Mouse (Mus musculus): ENCODE data around the gene Mgat5. TPM values are rescaled to one million over a fixed set of nuclear protein-coding genes. Genes with fewer than 3 reads are reported as not detected.

Mgat5 gene
- polyA plus RNA-seq, 1 experiment: 3.6 TPM

DNA sequence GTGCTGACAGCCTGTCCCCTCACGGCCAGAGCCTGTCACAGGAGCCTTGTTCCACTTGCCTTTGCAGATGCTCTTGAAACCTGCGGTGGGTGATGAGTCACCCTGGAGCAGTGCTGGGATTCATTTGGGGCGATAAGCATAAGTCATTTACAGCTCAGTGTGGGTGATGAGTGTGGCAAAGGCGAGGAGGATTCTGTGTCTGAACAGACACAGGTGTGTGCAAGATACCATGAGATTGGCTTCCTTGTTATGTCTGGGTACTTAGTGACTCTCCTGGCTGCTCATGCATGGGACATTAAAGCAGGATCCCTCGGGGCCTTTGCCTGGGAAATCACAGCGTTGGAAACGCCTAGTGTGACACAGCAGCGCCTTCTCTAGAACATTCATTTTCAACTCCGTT is 256.2 kb downstream of the Mgat5 start:
- H3K27me3 ChIP-seq (ENCODE audit: control insufficient read depth, insufficient read depth, insufficient read length): no peaks in the 10 kb centered on the region
- no peak overlapping the region for H3ac ChIP-seq (ENCODE audit: control insufficient read depth, insufficient read length, low read depth)
- TF ChIP-seq MYOD1 (IDR thresholded peaks at IDR 0.05; ENCODE audit: control insufficient read depth, insufficient read length, low read depth) (no peak), FOSL1 (IDR thresholded peaks at IDR 0.05; ENCODE audit: insufficient read depth, low read length, poor library complexity, severe bottlenecking) (no peak), MYOG (IDR thresholded peaks at IDR 0.05; ENCODE audit: control insufficient read depth, extremely low read depth, insufficient read length) (no peak), CEBPB (IDR thresholded peaks at IDR 0.05; ENCODE audit: low read depth) (no peak), USF1 (IDR thresholded peaks at IDR 0.05; ENCODE audit: low read depth) (no peak), MAX (IDR thresholded peaks at IDR 0.05) (no peak), CTCF (IDR thresholded peaks at IDR 0.05; ENCODE audit: control insufficient read depth, insufficient read depth, insufficient read length) (no peak)
- H3K4me3 ChIP-seq (ENCODE audit: insufficient read depth, poor library complexity, severe bottlenecking): no peak overlapping the region
- H3K36me3 ChIP-seq (ENCODE audit: control insufficient read depth, insufficient read depth): no peaks in the 10 kb centered on the region
- H3K79me3 ChIP-seq (ENCODE audit: low read depth): no peaks in the 10 kb centered on the region
- no peaks in the 10 kb centered on the region for H3K79me2 ChIP-seq (ENCODE audit: control insufficient read depth, insufficient read depth)

DNA sequence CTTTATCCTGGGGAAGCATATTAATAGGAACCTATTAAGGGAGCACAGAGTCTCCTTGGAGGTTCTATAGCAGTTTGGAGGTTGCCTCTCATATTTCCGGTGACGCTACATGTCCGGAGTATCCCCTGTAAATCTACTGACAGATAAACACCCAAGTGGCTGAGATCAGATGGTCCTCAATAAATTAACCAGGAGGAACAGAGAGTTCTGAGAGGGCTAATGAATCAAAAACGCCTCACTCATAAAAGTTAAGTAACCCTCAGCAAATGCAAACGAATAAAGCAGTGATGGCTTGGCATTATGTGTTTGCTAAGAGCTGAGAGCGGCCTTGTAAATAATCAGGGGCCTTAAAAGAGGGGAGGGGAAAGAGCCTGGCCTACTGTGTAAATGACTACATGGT is 259.2 kb downstream of the Mgat5 start:
- Histone ChIP-seq H3K79me2 (ENCODE audit: control insufficient read depth, insufficient read depth) (no peaks in the 10 kb centered on the region), H3K79me3 (ENCODE audit: low read depth) (no peaks in the 10 kb centered on the region), H3ac (ENCODE audit: control insufficient read depth, insufficient read length, low read depth) (no peak overlapping the region), H3K36me3 (ENCODE audit: control insufficient read depth, insufficient read depth) (no peaks in the 10 kb centered on the region), H3K4me3 (ENCODE audit: insufficient read depth, poor library complexity, severe bottlenecking) (no peak overlapping the region), H3K27me3 (ENCODE audit: control insufficient read depth, insufficient read depth, insufficient read length) (no peaks in the 10 kb centered on the region)
- TF ChIP-seq MYOD1 (IDR thresholded peaks at IDR 0.05; ENCODE audit: control insufficient read depth, insufficient read length, low read depth): no peak
- no peak for TF ChIP-seq FOSL1 (IDR thresholded peaks at IDR 0.05; ENCODE audit: insufficient read depth, low read length, poor library complexity, severe bottlenecking)
- no peak for TF ChIP-seq CTCF (IDR thresholded peaks at IDR 0.05; ENCODE audit: control insufficient read depth, insufficient read depth, insufficient read length)
- no peak for TF ChIP-seq MYOG (IDR thresholded peaks at IDR 0.05; ENCODE audit: control insufficient read depth, extremely low read depth, insufficient read length)
- TF ChIP-seq CEBPB (IDR thresholded peaks at IDR 0.05; ENCODE audit: low read depth): no peak

- Histone ChIP-seq H3K79me3 (ENCODE audit: low read depth) (no peaks in the 10 kb centered on the region), H3K4me3 (ENCODE audit: insufficient read depth, poor library complexity, severe bottlenecking) (no peak overlapping the region), H3K27me3 (ENCODE audit: control insufficient read depth, insufficient read depth, insufficient read length) (no peaks in the 10 kb centered on the region), H3ac (ENCODE audit: control insufficient read depth, insufficient read length, low read depth) (no peak overlapping the region), H3K36me3 (ENCODE audit: control insufficient read depth, insufficient read depth) (no peaks in the 10 kb centered on the region), H3K79me2 (ENCODE audit: control insufficient read depth, insufficient read depth) (no peaks in the 10 kb centered on the region)
- no peak for TF ChIP-seq FOSL1 (IDR thresholded peaks at IDR 0.05; ENCODE audit: insufficient read depth, low read length, poor library complexity, severe bottlenecking)
- no peak for TF ChIP-seq MYOD1 (IDR thresholded peaks at IDR 0.05; ENCODE audit: control insufficient read depth, insufficient read length, low read depth)
- no peak for TF ChIP-seq MAX (IDR thresholded peaks at IDR 0.05)
- TF ChIP-seq MYOG (IDR thresholded peaks at IDR 0.05; ENCODE audit: control insufficient read depth, extremely low read depth, insufficient read length): no peak
- TF ChIP-seq USF1 (IDR thresholded peaks at IDR 0.05; ENCODE audit: low read depth): no peak
- no peak for TF ChIP-seq CEBPB (IDR thresholded peaks at IDR 0.05; ENCODE audit: low read depth)
- no peak for TF ChIP-seq CTCF (IDR thresholded peaks at IDR 0.05; ENCODE audit: control insufficient read depth, insufficient read depth, insufficient read length)
Observed at GRCm38 (mm10) chr1:127465292-127465691, 260.5 kb downstream of the Mgat5 start.

DNA sequence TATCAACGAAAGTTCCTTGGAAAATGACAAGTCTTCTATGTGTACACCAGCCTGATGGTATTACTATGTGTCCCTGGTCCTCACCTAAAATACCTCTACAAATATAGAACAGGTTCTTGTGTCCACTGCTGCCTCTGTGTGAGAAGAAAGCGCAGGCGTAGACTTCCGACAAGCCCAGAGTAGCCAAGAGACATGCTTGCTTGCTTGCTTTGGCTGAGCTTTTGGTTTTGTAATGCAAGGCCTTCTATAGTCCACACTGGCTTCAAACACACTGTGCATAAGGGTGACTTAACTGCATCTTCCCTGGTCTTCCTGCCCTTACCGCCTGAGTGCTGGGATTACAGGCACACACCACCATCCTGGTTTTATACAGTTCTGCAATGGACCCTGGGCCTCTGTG is 262.4 kb downstream of the Mgat5 start:
- H3K79me3 ChIP-seq (ENCODE audit: low read depth): no peaks in the 10 kb centered on the region
- no peak overlapping the region for H3ac ChIP-seq (ENCODE audit: control insufficient read depth, insufficient read length, low read depth)
- no peak for TF ChIP-seq CTCF (IDR thresholded peaks at IDR 0.05; ENCODE audit: control insufficient read depth, insufficient read depth, insufficient read length)
- no peak for TF ChIP-seq MAX (IDR thresholded peaks at IDR 0.05)
- TF ChIP-seq MYOD1 (IDR thresholded peaks at IDR 0.05; ENCODE audit: control insufficient read depth, insufficient read length, low read depth): no peak
- no peak for TF ChIP-seq CEBPB (IDR thresholded peaks at IDR 0.05; ENCODE audit: low read depth)
- TF ChIP-seq MYOG (IDR thresholded peaks at IDR 0.05; ENCODE audit: control insufficient read depth, extremely low read depth, insufficient read length): no peak
- no peak for TF ChIP-seq USF1 (IDR thresholded peaks at IDR 0.05; ENCODE audit: low read depth)
- no peak for TF ChIP-seq FOSL1 (IDR thresholded peaks at IDR 0.05; ENCODE audit: insufficient read depth, low read length, poor library complexity, severe bottlenecking)
- H3K27me3 ChIP-seq (ENCODE audit: control insufficient read depth, insufficient read depth, insufficient read length): no peaks in the 10 kb centered on the region
- no peaks in the 10 kb centered on the region for H3K36me3 ChIP-seq (ENCODE audit: control insufficient read depth, insufficient read depth)
- H3K4me3 ChIP-seq (ENCODE audit: insufficient read depth, poor library complexity, severe bottlenecking): no peak overlapping the region
- H3K79me2 ChIP-seq (ENCODE audit: control insufficient read depth, insufficient read depth): no peaks in the 10 kb centered on the region

DNA sequence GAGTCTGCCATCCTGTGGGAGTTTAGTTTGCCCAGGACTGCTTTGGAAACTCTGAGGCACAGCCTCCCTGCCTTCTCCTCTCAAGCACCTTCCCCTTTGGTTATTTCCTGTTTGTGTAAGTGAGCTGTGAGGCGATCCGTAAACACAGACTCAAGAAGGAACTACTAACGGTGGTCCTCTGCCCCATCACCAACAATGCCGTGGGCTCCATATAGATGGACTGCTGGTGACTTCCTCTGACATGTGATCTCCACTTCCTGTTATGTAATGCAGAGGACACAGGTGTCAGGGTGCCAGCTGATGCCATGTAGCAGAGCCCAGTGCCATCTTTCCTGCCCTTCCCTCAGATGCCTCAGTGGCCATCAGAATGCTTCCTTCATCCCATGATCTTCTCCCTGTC is 265.4 kb downstream of the Mgat5 start:
- H3K36me3 ChIP-seq (ENCODE audit: control insufficient read depth, insufficient read depth): no peaks in the 10 kb centered on the region
- TF ChIP-seq FOSL1 (IDR thresholded peaks at IDR 0.05; ENCODE audit: insufficient read depth, low read length, poor library complexity, severe bottlenecking) (no peak), MAX (IDR thresholded peaks at IDR 0.05) (no peak), CTCF (IDR thresholded peaks at IDR 0.05; ENCODE audit: control insufficient read depth, insufficient read depth, insufficient read length) (no peak), USF1 (IDR thresholded peaks at IDR 0.05; ENCODE audit: low read depth) (no peak), MYOG (IDR thresholded peaks at IDR 0.05; ENCODE audit: control insufficient read depth, extremely low read depth, insufficient read length) (no peak), MYOD1 (IDR thresholded peaks at IDR 0.05; ENCODE audit: control insufficient read depth, insufficient read length, low read depth) (no peak), CEBPB (IDR thresholded peaks at IDR 0.05; ENCODE audit: low read depth) (no peak)

DNA sequence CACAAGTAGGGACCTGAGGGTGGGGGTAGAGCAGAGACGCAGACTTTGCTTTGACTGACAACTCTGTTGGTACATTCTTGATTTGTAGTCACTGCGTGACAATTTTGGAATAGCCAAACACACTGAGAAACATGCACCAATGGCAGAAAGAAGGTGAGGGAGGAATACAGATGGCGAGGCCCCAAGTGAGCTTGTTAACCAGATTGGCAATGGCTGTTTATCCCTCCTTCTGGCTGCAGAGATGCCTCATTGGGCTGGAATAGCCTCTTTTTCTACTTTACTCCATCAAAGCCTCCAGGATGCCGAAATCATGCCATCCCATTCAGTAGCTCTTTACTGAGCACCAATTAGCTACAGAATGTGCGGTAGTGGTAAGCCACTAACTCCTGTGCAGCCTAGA is 270.9 kb downstream of the Mgat5 start:
- H3ac ChIP-seq (ENCODE audit: control insufficient read depth, insufficient read length, low read depth): no peak overlapping the region
- no peaks in the 10 kb centered on the region for H3K36me3 ChIP-seq (ENCODE audit: control insufficient read depth, insufficient read depth)
- H3K4me3 ChIP-seq (ENCODE audit: insufficient read depth, poor library complexity, severe bottlenecking): no peak overlapping the region
- no peak for TF ChIP-seq CTCF (IDR thresholded peaks at IDR 0.05; ENCODE audit: control insufficient read depth, insufficient read depth, insufficient read length)
- no peak for TF ChIP-seq FOSL1 (IDR thresholded peaks at IDR 0.05; ENCODE audit: insufficient read depth, low read length, poor library complexity, severe bottlenecking)
- no peak for TF ChIP-seq MYOD1 (IDR thresholded peaks at IDR 0.05; ENCODE audit: control insufficient read depth, insufficient read length, low read depth)
- no peak for TF ChIP-seq CEBPB (IDR thresholded peaks at IDR 0.05; ENCODE audit: low read depth)
- TF ChIP-seq MYOG (IDR thresholded peaks at IDR 0.05; ENCODE audit: control insufficient read depth, extremely low read depth, insufficient read length): no peak
- TF ChIP-seq MAX (IDR thresholded peaks at IDR 0.05): no peak
- TF ChIP-seq USF1 (IDR thresholded peaks at IDR 0.05; ENCODE audit: low read depth): no peak
- no peaks in the 10 kb centered on the region for H3K79me2 ChIP-seq (ENCODE audit: control insufficient read depth, insufficient read depth)
- H3K27me3 ChIP-seq (ENCODE audit: control insufficient read depth, insufficient read depth, insufficient read length): no peaks in the 10 kb centered on the region
- H3K79me3 ChIP-seq (ENCODE audit: low read depth): no peaks in the 10 kb centered on the region

More for the DNA sequence above, 265.4 kb downstream of the Mgat5 start:
- H3ac ChIP-seq (ENCODE audit: control insufficient read depth, insufficient read length, low read depth): no peak overlapping the region
- H3K4me3 ChIP-seq (ENCODE audit: insufficient read depth, poor library complexity, severe bottlenecking): no peak overlapping the region
- no peaks in the 10 kb centered on the region for H3K79me2 ChIP-seq (ENCODE audit: control insufficient read depth, insufficient read depth)
- no peaks in the 10 kb centered on the region for H3K79me3 ChIP-seq (ENCODE audit: low read depth)
- H3K27me3 ChIP-seq (ENCODE audit: control insufficient read depth, insufficient read depth, insufficient read length): no peaks in the 10 kb centered on the region
